Mouse (Mus musculus) G1E-ER4 (cell line): ENCODE data around the gene Asic2. TPM values are rescaled to one million over a fixed set of nuclear protein-coding genes. Genes with fewer than 3 reads are reported as not detected.

Experiments used
- GATA1 ChIP-seq: IDR thresholded peaks from one replicate; pipeline ENCODE4 v1.8.0; 2012; ENCODE audit warnings: low read length, inconsistent platforms
- polyA plus RNA-seq: library from polyadenylated mRNA; stranded (reverse); fragments of >175 nt; gene quantifications from 2 replicates; pipeline ENCODE4 v1.2.3, GENCODE M21; 2012

Gene Asic2
- polyA plus RNA-seq, 1 experiment, result not detected

DNA sequence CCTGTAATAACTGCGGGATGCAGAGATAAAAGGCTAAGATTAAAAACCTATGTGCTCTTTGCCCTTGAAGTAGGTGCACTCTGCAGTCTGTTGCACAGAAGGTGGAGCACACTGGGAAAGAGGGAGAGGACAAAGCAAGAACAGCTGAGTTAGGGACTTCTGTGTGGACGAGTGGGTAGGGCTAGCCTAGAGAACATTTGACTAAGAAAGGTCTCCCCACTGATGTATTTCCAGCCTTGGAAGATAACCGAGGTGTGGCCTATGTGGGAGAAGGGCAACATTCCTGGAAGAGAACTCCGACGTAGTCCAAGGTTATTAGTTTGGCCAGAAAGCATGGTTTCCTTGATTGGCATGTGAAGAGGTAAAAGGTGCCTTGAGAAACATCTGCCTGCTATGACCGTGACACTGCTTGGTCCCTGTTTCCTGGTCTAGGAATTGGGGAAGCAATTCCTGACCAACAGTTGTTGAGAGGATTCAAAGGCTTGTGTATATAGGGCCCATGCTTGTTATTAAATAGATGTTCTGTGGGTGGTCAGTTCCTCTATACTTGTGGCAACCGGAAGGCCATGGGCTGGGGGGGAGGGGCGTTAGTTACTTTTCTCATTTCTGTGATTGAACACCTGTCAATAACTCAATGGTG lies 463.3 kb downstream of the Asic2 start:
- no peak for TF ChIP-seq GATA1

DNA sequence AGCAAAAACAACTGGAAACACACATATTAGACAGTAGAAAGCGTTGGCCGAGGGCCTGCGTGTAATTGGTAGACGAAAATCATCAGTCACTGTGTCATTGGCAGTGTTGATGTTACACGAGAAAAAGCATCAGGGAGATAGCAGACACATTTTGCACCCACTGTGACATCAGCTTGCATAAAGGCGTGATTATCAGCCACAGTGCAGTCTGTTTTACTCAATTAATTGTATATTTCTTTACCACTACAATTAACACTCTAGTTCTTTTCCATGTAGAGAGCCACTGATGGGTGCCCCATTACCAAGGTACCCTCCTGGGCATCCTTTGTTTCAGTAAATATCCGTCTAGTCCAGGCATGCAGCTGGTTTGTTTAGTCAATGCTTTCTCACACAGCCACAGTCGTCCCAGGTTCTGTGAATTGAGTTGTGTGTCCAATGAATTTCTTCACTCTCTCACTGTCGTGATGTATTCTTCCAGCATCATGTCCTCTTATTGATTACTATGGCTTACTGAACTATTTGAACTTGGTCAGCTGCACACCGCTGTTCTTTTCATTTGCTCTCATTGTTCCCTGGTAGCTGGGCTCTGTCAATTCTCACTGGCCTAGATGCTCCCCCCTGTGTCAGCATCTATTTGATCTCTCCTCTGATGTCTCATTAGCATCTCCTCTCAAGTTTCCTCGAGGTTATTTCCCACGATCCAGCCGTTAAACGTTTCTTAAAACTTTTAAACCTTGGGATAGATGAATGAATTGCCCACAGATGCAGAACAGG lies 466.6 kb downstream of the Asic2 start:
- TF ChIP-seq GATA1, result no peak

GRCm38 (mm10) chr11:81498990-81499389 lies 469.3 kb downstream of the Asic2 start:
- no peak for TF ChIP-seq GATA1

GRCm38 (mm10) chr11:81497652-81498391 lies 470.4 kb downstream of the Asic2 start:
- TF ChIP-seq GATA1, result no peak

DNA sequence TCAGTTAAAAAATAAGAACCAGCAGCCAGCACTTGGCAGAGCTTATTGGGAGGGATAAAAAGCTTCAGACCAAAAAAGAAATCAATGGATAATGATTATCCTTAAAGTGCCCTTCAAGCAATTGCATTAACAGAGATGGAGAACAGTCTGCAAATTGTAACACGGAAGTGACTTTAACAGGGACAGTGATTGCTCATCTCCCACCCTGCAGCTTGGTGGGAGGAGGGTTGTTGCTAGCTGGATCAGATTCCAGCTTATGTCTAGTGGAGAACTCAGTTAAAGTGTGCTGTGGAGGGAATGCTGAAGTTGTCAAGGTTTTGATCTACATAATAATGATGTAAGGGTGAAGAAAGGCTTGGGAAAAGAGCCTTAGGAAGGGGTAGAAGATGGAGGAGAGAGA lies 471.8 kb downstream of the Asic2 start:
- TF ChIP-seq GATA1, result no peak

DNA sequence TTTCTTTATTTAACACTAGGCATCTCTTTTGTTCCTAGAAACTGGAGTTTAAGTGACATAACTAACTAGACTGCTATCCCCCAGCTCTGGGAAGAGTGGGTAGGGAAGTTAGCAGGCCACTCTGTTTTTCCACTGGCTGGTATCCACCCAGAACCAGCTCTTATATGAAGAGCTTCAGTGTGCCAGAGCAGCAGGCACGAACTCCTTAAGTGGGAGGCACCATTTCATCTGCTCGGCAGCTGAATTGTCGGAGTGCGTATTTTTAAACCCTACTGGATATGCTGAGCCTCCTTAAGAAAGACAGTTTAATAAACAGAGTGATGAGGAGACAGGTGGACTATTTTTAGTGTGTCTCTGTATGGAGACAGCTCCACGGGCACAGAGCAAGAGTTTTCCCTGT lies 475.9 kb downstream of the Asic2 start:
- no peak for TF ChIP-seq GATA1

- no peak for TF ChIP-seq GATA1
Measured at GRCm38 (mm10) chr11:81489144-81489735, 479.0 kb downstream of the Asic2 start.

- TF ChIP-seq GATA1, result no peak
Measured at GRCm38 (mm10) chr11:81488681-81489080, 479.6 kb downstream of the Asic2 start.

- TF ChIP-seq GATA1, result no peak
Measured at GRCm38 (mm10) chr11:81486265-81486940, 481.9 kb downstream of the Asic2 start.

- TF ChIP-seq GATA1, result no peak
Measured at GRCm38 (mm10) chr11:81481198-81481597, 487.1 kb downstream of the Asic2 start.

DNA sequence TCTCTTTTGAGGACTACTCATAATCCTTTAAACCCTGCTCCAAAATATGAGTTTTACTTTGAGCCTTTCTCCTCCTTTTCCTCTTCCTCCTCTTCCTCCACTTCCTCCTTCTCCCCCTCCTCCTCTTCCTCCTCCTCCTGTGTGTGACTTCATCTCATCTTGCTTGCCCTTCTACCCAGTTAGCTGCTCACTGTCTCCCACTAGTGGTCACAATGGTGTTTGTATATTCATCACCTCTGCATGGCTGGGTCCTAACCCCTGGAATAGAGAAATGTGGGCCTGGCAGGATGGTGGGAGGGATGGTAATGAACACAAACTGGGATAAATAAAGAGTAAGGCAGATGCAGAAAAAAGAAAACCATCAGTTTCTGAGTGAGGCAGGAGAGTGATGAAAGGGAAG lies 492.0 kb downstream of the Asic2 start:
- TF ChIP-seq GATA1, result no peak

DNA sequence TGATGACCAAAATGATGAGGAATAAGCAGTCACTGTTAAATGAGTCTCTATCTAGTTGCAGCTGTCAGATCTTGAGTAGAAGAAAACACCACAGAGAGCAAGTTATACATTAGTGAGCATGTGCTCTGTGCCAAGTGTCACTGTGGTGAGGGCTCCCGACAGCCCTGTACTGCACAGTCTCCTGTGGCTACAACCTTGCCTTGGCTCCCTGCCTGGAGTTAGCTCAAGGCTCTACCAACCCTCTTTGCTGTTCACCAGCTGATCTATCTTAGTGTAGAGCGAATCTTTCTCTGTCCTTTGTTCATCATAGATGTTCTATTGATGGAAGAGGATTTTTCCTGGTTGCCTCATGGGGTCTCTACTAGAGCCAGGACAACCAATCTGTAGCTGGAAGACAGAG lies 494.1 kb downstream of the Asic2 start:
- TF ChIP-seq GATA1, result no peak

DNA sequence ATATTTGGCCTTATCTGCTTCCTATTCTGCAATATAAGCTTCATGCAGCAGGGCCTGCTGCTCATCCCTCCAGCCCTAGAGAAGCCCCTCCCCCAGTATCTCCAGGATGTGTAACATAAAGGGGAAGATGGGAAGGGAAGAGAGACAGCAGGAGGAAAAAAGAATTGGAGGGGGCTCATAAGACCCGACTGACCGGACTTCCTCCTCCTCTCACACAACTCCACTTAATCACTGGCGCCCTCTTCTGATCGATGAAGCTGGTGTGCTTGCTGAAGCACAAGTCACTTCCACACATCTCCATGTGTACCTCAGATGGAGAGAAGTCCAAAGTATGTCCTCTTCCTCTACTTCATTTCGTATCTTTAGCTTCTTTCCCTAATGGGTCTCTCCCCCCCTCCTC lies 506.1 kb downstream of the Asic2 start:
- no peak for TF ChIP-seq GATA1

- no peak for TF ChIP-seq GATA1
Measured at GRCm38 (mm10) chr11:81461748-81462147, 506.5 kb downstream of the Asic2 start.

GRCm38 (mm10) chr11:81454921-81455320 lies 513.3 kb downstream of the Asic2 start:
- TF ChIP-seq GATA1, result no peak
